Mouse (Mus musculus): Measurements from ENCODE around the gene Saa1.
"Not testable (repeated sequence)": the region's sequence is repeated elsewhere in the genome, so short reads cannot be mapped to it uniquely, and the experiment has no call there.

Gene Saa1

GRCm38 (mm10) chr7:46742880-46743279 lies at the start of gene Saa1:
Gene Saa1, minus strand, starts transcription at chr7:46742980.
- not testable (repeated sequence) for DNase-seq

- no peak for DNase-seq
These were observed 46.5 kb upstream of the Saa1 start for GRCm38 (mm10) chr7:46789177-46789849.

- DNase-seq = peak; percentile 53
These were observed 27.9 kb upstream of the Saa1 start for GRCm38 (mm10) chr7:46770706-46771105.

- no peak for DNase-seq
These were observed 25.7 kb upstream of the Saa1 start for GRCm38 (mm10) chr7:46768451-46768850.

- DNase-seq = no peak
These were observed 24.6 kb upstream of the Saa1 start for GRCm38 (mm10) chr7:46767371-46767770.

GRCm38 (mm10) chr7:46764672-46765071 lies 21.9 kb upstream of the Saa1 start:
- no peak for DNase-seq

- no peak for DNase-seq
These were observed 19.8 kb upstream of the Saa1 start for GRCm38 (mm10) chr7:46762601-46763000.

- DNase-seq = peak; percentile 36
These were observed 18.4 kb upstream of the Saa1 start for GRCm38 (mm10) chr7:46761049-46761795.

GRCm38 (mm10) chr7:46751490-46751889 lies 8.7 kb upstream of the Saa1 start, which contains the start of gene Saa2:
Gene Saa2, plus strand, starts transcription at chr7:46751790.
- no peak for DNase-seq

GRCm38 (mm10) chr7:46748459-46748858 lies 5.7 kb upstream of the Saa1 start:
- no peak for DNase-seq

GRCm38 (mm10) chr7:46746381-46746780 lies 3.6 kb upstream of the Saa1 start:
- no peak for DNase-seq

GRCm38 (mm10) chr7:46745816-46746215 lies 3.0 kb upstream of the Saa1 start:
- DNase-seq = no peak

- DNase-seq = not testable (repeated sequence)
These were observed 2.7 kb downstream of the Saa1 start for GRCm38 (mm10) chr7:46740041-46740440.

- DNase-seq = no peak
These were observed 4.0 kb downstream of the Saa1 start for GRCm38 (mm10) chr7:46738561-46739460.

- no peak for DNase-seq
These were observed 7.8 kb downstream of the Saa1 start for GRCm38 (mm10) chr7:46734983-46735382.

GRCm38 (mm10) chr7:46732458-46732857 lies 10.3 kb downstream of the Saa1 start, which contains the start of gene Saa4:
Gene Saa4, minus strand, starts transcription at chr7:46732603.
- no peak for DNase-seq

- DNase-seq = no peak
These were observed 15.2 kb downstream of the Saa1 start for GRCm38 (mm10) chr7:46727584-46727983.

GRCm38 (mm10) chr7:46724396-46724795 lies 18.4 kb downstream of the Saa1 start:
- DNase-seq = no peak

- peak; percentile 6 for DNase-seq
These were observed 18.9 kb downstream of the Saa1 start for GRCm38 (mm10) chr7:46723849-46724248.

- DNase-seq = no peak
These were observed 19.4 kb downstream of the Saa1 start for GRCm38 (mm10) chr7:46723354-46723753.

- DNase-seq = no peak
These were observed 22.3 kb downstream of the Saa1 start for GRCm38 (mm10) chr7:46720460-46720859.

- DNase-seq = peak; percentile 45
These were observed 23.3 kb downstream of the Saa1 start for GRCm38 (mm10) chr7:46719526-46719925.
